In the genomic region with DNA sequence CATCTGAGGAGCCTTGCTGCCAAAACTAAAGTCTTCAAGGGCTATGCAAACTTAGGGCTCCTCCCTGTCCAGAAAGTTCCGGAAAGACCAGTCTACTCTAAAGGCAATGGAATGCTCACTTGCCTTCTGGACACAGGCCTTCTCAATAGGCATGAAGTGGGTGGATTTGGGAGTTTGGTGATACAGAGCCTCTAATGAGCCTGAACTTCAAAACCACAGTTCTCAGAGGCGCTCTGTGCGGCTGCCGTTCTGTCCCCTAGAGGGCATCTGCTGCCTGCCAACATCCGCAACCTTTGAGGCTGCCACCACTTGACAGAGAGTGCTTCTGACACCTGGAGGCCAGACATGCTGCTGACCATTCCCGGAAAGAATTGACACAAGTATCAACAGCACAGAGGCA, we compare ENCODE assay signal across 10 mouse cellular contexts. TPM values are rescaled to one million over a fixed set of nuclear protein-coding genes. Genes with fewer than 3 reads are reported as not detected.
DNase-seq lines count a peak whose midpoint lies in the region; ATAC-seq and TF ChIP-seq lines count a peak whose summit lies in the region.
"Had no signal": no experiment of that assay in that cellular context is flagged by ENCODE, and none has a peak within 500 bp of the region (broad histone marks: within the 10 kb centered on the region; RNA-seq: fewer than 3 reads in every experiment).

No protein-coding gene starts in this region.

- H3K9ac ChIP-seq in forebrain, postnatal 0 days = no peak overlapping the region
- H3K9ac ChIP-seq in forebrain, embryonic 16.5 days (replicated peaks; ENCODE audit: low read depth, low read length) = no peak overlapping the region
- H3K9ac ChIP-seq: limb, embryonic 13.5 days had no signal

- no peaks in the 10 kb centered on the region for H3K36me3 ChIP-seq in forebrain, postnatal 0 days (ENCODE audit: insufficient read depth)
- no peaks in the 10 kb centered on the region for H3K36me3 ChIP-seq in forebrain, embryonic 16.5 days (ENCODE audit: control insufficient read depth, insufficient read depth)
- H3K36me3 ChIP-seq: limb, embryonic 13.5 days had no signal

- H3K4me1 ChIP-seq in forebrain, postnatal 0 days (ENCODE audit: insufficient read depth) = no peaks in the 10 kb centered on the region; the same call in 1 of the 2 replicates
- H3K4me1 ChIP-seq in forebrain, embryonic 16.5 days (replicated peaks; ENCODE audit: control insufficient read depth, insufficient read depth, low read length) = peaks cover 17% of the 10 kb centered on the region

- no peak for DNase-seq in forebrain, postnatal 0 days
- DNase-seq in A20 (ENCODE audit: low read depth, low spot score) = peak; percentile 48
- peak; percentile 46 for DNase-seq in embryo, embryonic 11 days
- DNase-seq in lung, postnatal 25 days (ENCODE audit: low spot score) = peak; percentile 15
- no peak for DNase-seq in layer of hippocampus, adult 8-10 months (ENCODE audit: low spot score in 2 of 2)
- no peak for DNase-seq in left cerebral cortex, postnatal 25 days (ENCODE audit: low spot score in 2 of 2)
- no peak for DNase-seq in urinary bladder, postnatal 14 days (ENCODE audit: low spot score)

- peak; percentile 47 for TF ChIP-seq CTCF in forebrain, postnatal 0 days (IDR thresholded peaks at IDR 0.05; ENCODE audit: low read depth)

- H3K4me2 ChIP-seq in forebrain, postnatal 0 days (ENCODE audit: low read depth) = no peak overlapping the region
- no peak overlapping the region for H3K4me2 ChIP-seq in forebrain, embryonic 16.5 days (ENCODE audit: low read length)
- H3K4me2 ChIP-seq: limb, embryonic 13.5 days had no signal

- no peak overlapping the region for H3K27ac ChIP-seq in forebrain, postnatal 0 days (ENCODE audit: low read depth, low read length)
- no peak overlapping the region for H3K27ac ChIP-seq in forebrain, embryonic 16.5 days (ENCODE audit: low read length)
- H3K27ac ChIP-seq: limb, embryonic 13.5 days had no signal

- intact Hi-C loops in left cerebral cortex, postnatal 25 days (cut with DNase I) = no loop called here

- ATAC-seq in forebrain, postnatal 0 days = no peak
- ATAC-seq in forebrain, embryonic 16.5 days = no peak

- H3K4me3 ChIP-seq in forebrain, postnatal 0 days (ENCODE audit: low read depth, low read length) = no peak overlapping the region
- H3K4me3 ChIP-seq in forebrain, embryonic 16.5 days (replicated peaks; ENCODE audit: low read length) = no peak overlapping the region
- H3K4me3 ChIP-seq: erythroblast, embryonic 14.5 days; limb, embryonic 13.5 days had no signal

- no peaks in the 10 kb centered on the region for H3K27me3 ChIP-seq in forebrain, postnatal 0 days (ENCODE audit: insufficient read depth, low read length)
- no peaks in the 10 kb centered on the region for H3K27me3 ChIP-seq in forebrain, embryonic 16.5 days (replicated peaks; ENCODE audit: control insufficient read depth, insufficient read depth, low read length)

- 38% methylated on average over 6 of the region's 6 CpGs for WGBS in forebrain, postnatal 0 days
- 35% methylated on average over 6 of the region's 6 CpGs for WGBS in forebrain, embryonic 16.5 days

- no peaks in the 10 kb centered on the region for H3K9me3 ChIP-seq in forebrain, postnatal 0 days (ENCODE audit: low read length)
- H3K9me3 ChIP-seq in forebrain, embryonic 16.5 days (ENCODE audit: control insufficient read depth, low read length) = no peaks in the 10 kb centered on the region
- H3K9me3 ChIP-seq: limb, embryonic 13.5 days had no signal

RNA-seq across cellular contexts. Expression of gene Nrap, which starts 40.5 kb away (rescaled TPM):
- 0.76 and 0.85 TPM in 2 replicates for total RNA-seq in forebrain, postnatal 0 days (2014; rRNA removed)
- polyA plus RNA-seq in forebrain, postnatal 0 days (2015; fragmentation: Nextera tagmentation; extraction: Ambion mirVana) = 0.64 and 0.86 TPM in 2 replicates
- 0.22 and 0.27 TPM in 2 replicates for polyA plus RNA-seq in forebrain, embryonic 16.5 days (2015; fragmentation: Nextera tagmentation; extraction: Ambion mirVana)
- under 1 TPM; 0.12 to 0.25 (median 0.23) TPM for total RNA-seq in layer of hippocampus, adult 8-10 months (2022)
- under 1 TPM; 0.64 to 0.69 TPM for total RNA-seq in left cerebral cortex, postnatal 25 days (2021)

RNA-seq across cellular contexts. Expression of gene Casp7, which starts 47.6 kb away (rescaled TPM):
- 21.4 and 23.7 TPM in 2 replicates for total RNA-seq in forebrain, postnatal 0 days (2014; rRNA removed)
- 23.8 and 28.8 TPM in 2 replicates for polyA plus RNA-seq in forebrain, postnatal 0 days (2015; fragmentation: Nextera tagmentation; extraction: Ambion mirVana)
- 15.1 and 17.2 TPM in 2 replicates for polyA plus RNA-seq in forebrain, embryonic 16.5 days (2015; fragmentation: Nextera tagmentation; extraction: Ambion mirVana)
- 1 to 10 TPM; 2.0 to 5.0 (median 3.6) TPM for total RNA-seq in layer of hippocampus, adult 8-10 months (2022)
- 1 to 10 TPM; 3.5 to 3.8 TPM for total RNA-seq in left cerebral cortex, postnatal 25 days (2021)

Comparison
In these comparisons a context has a peak if more than half of its experiments do, and no peak if none do; other contexts are left out.
1. DNase-seq: peak in A20 (single experiment), embryo, embryonic 11 days (single experiment) and lung, postnatal 25 days (single experiment); none in forebrain, postnatal 0 days (single experiment), layer of hippocampus, adult 8-10 months (0 of 2), left cerebral cortex, postnatal 25 days (0 of 2) and urinary bladder, postnatal 14 days (single experiment).